Mouse (Mus musculus): ENCODE data around the gene Amph. TPM values are rescaled to one million over a fixed set of nuclear protein-coding genes. Genes with fewer than 3 reads are reported as not detected.
"Not testable (repeated sequence)": the region's sequence is repeated elsewhere in the genome, so short reads cannot be mapped to it uniquely, and the experiment has no call there.

The Amph gene
- 113 and 118 TPM in 2 replicates for total RNA-seq (2014; rRNA removed)
- polyA plus RNA-seq (2015; fragmentation: Nextera tagmentation; extraction: Ambion mirVana), result 55.8 and 67.8 TPM in 2 replicates

- no peaks in the 10 kb centered on the region for H3K36me3 ChIP-seq (ENCODE audit: insufficient read depth)
- H3K27ac ChIP-seq (ENCODE audit: low read depth, low read length), result peak within 1 kb of the TSS; percentile 82
- H3K4me1 ChIP-seq (ENCODE audit: insufficient read depth), result 0 out of 2 replicates have a peak, but pooled peaks cover 13% of the 10 kb centered on the region
- peak; percentile 73 for TF ChIP-seq CTCF (IDR thresholded peaks at IDR 0.05; ENCODE audit: low read depth)
- H3K4me2 ChIP-seq (ENCODE audit: low read depth), result peak within 1 kb of the TSS; percentile 65
- DNase-seq, result peak; percentile 86
- 2% methylated on average over 68 of the region's 70 CpGs for WGBS
- no peaks in the 10 kb centered on the region for H3K27me3 ChIP-seq (ENCODE audit: insufficient read depth, low read length)
- peak within 1 kb of the TSS; percentile 90 for H3K9ac ChIP-seq
- peak within 1 kb of the TSS; percentile 87 for H3K4me3 ChIP-seq (ENCODE audit: low read depth, low read length)
- ATAC-seq, result peak; percentile 98
- no peaks in the 10 kb centered on the region for H3K9me3 ChIP-seq (ENCODE audit: low read length)
Observed at GRCm38 (mm10) chr13:18948171-18949028, at the start of gene Amph. TSS of gene Amph (plus strand) at chr13:18948205.

DNA sequence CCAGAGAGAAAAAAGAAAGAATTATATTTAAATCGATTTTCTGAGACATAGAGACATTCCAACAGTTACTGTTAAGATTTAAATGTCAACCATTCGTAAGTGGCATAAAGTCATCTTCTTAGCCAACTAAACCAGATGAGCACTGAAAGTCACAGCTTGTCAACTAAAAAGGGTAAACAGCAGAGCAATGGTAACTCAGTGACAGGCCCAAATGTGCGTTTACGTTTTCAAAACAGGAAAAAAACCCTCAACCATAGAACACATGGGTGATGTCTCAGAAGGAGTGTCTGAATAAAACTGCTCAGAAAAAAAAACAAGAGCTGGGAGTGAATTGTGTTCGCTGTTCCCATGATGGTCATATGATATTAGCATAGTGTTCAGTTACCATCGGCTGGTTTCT, 44.4 kb upstream of the Amph start:
- no peaks in the 10 kb centered on the region for H3K36me3 ChIP-seq (ENCODE audit: insufficient read depth)
- WGBS, result 72% methylated on average over 6 of the region's 6 CpGs
- peak; percentile 80 for ATAC-seq
- no peak overlapping the region for H3K9ac ChIP-seq
- DNase-seq, result peak; percentile 35
- no peaks in the 10 kb centered on the region for H3K4me1 ChIP-seq (ENCODE audit: insufficient read depth)
- H3K27me3 ChIP-seq (ENCODE audit: insufficient read depth, low read length), result no peaks in the 10 kb centered on the region
- TF ChIP-seq CTCF (IDR thresholded peaks at IDR 0.05; ENCODE audit: low read depth), result no peak
- no peak overlapping the region for H3K4me2 ChIP-seq (ENCODE audit: low read depth)
- H3K27ac ChIP-seq (ENCODE audit: low read depth, low read length), result no peak overlapping the region
- no peak overlapping the region for H3K4me3 ChIP-seq (ENCODE audit: low read depth, low read length)
- H3K9me3 ChIP-seq (ENCODE audit: low read length), result no peaks in the 10 kb centered on the region

DNA sequence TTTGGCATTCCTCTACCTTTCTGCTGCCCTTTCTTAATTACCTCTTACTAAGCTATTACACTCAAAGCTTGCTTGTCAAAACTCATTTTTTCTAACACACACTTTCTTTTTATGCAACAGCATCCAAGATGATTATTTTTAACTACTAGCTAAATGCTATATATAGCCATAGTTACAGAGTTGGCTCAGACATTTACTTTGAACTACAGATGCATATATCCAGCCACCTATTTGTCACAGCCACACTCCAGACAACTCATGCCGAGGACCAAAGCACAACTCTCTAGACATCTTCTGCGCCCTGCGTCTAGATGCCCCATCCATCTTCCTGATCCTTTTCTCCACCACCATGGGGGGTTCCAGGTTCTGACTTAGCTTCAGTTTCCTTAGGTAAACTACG, 33.2 kb upstream of the Amph start:
- no peak overlapping the region for H3K4me3 ChIP-seq (ENCODE audit: low read depth, low read length)
- no peaks in the 10 kb centered on the region for H3K9me3 ChIP-seq (ENCODE audit: low read length)
- H3K36me3 ChIP-seq (ENCODE audit: insufficient read depth), result no peaks in the 10 kb centered on the region
- no peaks in the 10 kb centered on the region for H3K27me3 ChIP-seq (ENCODE audit: insufficient read depth, low read length)
- DNase-seq, result no peak
- no peaks in the 10 kb centered on the region; the same call in 1 of the 2 replicates for H3K4me1 ChIP-seq (ENCODE audit: insufficient read depth)
- no peak overlapping the region for H3K9ac ChIP-seq
- H3K27ac ChIP-seq (ENCODE audit: low read depth, low read length), result no peak overlapping the region
- TF ChIP-seq CTCF (IDR thresholded peaks at IDR 0.05; ENCODE audit: low read depth), result no peak
- ATAC-seq, result peak; percentile 71
- no peak overlapping the region for H3K4me2 ChIP-seq (ENCODE audit: low read depth)
- WGBS, result 83% methylated on average over 4 of the region's 4 CpGs

DNA sequence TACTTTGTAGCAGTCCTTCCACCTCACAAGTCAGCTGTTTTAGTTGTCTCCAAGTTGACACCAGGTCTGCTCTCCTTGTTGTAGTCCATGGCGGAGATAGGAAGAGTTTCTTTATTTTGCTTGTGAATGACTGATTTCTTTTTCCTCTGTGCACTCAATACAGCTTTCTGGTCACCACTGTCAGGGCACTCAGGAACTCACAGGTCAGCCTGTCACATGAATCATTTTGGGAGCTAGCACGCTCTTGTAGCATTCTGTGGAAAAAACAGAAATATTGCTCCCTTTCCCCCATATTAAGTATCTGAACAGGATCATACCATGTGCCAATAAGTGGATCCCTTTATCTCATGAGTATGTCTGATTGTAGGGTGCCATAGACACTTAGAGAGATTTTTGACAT, 14.8 kb upstream of the Amph start:
- H3K27ac ChIP-seq (ENCODE audit: low read depth, low read length); H3K27me3 ChIP-seq (ENCODE audit: insufficient read depth, low read length); ATAC-seq; H3K9ac ChIP-seq; H3K4me1 ChIP-seq (ENCODE audit: insufficient read depth); H3K4me3 ChIP-seq (ENCODE audit: low read depth, low read length); DNase-seq; H3K4me2 ChIP-seq (ENCODE audit: low read depth); H3K9me3 ChIP-seq (ENCODE audit: low read length); H3K36me3 ChIP-seq (ENCODE audit: insufficient read depth): not testable (repeated sequence)
- 80% methylated on average over 1 of the region's 2 CpGs for WGBS

DNA sequence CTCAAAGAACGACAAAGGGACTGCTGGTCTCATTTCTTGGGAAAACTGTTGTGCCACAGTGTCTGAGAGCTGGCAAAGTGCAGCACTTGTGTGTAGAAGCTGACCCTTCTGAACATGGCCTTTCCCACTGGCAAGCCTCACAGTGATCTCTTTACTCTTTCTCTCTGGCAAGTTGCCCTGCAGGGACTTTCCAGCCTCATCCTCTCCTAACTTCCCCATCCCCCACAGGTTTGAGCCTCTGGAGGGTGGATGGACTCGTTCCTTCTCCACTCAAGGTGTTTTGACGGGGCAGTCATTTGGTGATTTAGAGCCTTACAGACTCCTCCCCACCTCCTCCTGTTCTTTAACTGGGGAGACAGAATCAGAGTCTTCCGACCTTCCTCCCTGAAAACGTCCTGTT, 319 bp upstream of the Amph start:
- no peak for TF ChIP-seq CTCF (IDR thresholded peaks at IDR 0.05; ENCODE audit: low read depth)
- peak overlapping the region; percentile 82 for H3K27ac ChIP-seq (ENCODE audit: low read depth, low read length)
- WGBS, result 18% methylated on average over 5 of the region's 5 CpGs
- H3K36me3 ChIP-seq (ENCODE audit: insufficient read depth), result no peaks in the 10 kb centered on the region
- ATAC-seq (no peak; the same call in 1 of the 2 replicates), DNase-seq (no peak)
- peak overlapping the region; percentile 65 for H3K4me2 ChIP-seq (ENCODE audit: low read depth)
- peak overlapping the region; percentile 87 for H3K4me3 ChIP-seq (ENCODE audit: low read depth, low read length)
- no peaks in the 10 kb centered on the region for H3K27me3 ChIP-seq (ENCODE audit: insufficient read depth, low read length)
- no peaks in the 10 kb centered on the region for H3K9me3 ChIP-seq (ENCODE audit: low read length)
- H3K9ac ChIP-seq, result peak overlapping the region; percentile 90
- H3K4me1 ChIP-seq (ENCODE audit: insufficient read depth), result 0 out of 2 replicates have a peak, but pooled peaks cover 13% of the 10 kb centered on the region

DNA sequence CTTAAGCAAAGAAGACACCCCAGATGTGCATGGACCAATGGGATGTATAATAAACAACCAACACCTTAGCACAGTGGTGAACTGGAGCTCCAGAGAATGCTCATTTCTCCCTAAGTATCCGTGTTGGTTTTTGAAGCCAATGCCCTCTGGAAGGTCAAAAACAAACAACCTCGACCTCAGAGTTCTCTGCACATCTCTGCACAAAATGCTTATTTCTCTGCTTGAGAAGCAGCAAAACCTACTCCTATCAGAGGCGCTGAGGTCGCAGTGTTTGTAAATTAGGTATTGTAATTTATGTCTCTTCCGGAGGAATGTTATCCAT, 985 bp downstream of the Amph start:
- ATAC-seq (no peak; the same call in 1 of the 2 replicates), DNase-seq (no peak)
- H3K9me3 ChIP-seq (ENCODE audit: low read length), result no peaks in the 10 kb centered on the region
- H3K4me2 ChIP-seq (ENCODE audit: low read depth), result peak overlapping the region; percentile 65
- 11% methylated on average over 5 of the region's 5 CpGs for WGBS
- H3K9ac ChIP-seq, result peak overlapping the region; percentile 90
- H3K36me3 ChIP-seq (ENCODE audit: insufficient read depth), result no peaks in the 10 kb centered on the region
- TF ChIP-seq CTCF (IDR thresholded peaks at IDR 0.05; ENCODE audit: low read depth), result no peak
- H3K4me3 ChIP-seq (ENCODE audit: low read depth, low read length), result peak overlapping the region; percentile 87
- H3K27me3 ChIP-seq (ENCODE audit: insufficient read depth, low read length), result no peaks in the 10 kb centered on the region
- H3K4me1 ChIP-seq (ENCODE audit: insufficient read depth), result 0 out of 2 replicates have a peak, but pooled peaks cover 13% of the 10 kb centered on the region
- peak overlapping the region; percentile 82 for H3K27ac ChIP-seq (ENCODE audit: low read depth, low read length)

DNA sequence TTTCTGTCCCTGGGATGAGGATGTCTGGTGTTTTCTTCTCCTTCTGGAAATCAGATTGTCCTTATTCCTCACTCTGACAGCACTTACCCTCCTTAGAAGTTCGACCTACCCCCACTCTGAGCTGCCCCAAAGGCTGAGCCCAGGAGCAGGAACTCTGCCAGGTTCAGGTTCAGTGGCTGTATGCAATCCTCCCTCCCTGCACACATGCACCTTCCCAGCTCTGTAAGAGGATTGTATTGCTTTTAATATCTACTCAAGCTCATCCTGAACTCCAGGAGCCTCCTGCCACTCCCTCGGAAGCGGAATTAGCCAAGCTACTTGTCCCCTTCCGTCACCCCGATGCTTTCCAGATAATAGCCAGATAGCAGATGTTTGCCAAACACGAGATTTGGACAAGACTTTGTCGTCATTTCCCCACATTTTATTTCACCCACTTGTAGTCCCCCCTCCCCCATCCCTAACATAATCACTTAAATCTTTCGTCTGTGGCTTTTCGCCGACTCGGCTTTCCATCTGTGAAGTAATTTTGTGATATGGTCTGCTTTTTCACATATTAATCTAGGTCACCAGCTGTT, 1.7 kb downstream of the Amph start:
- WGBS, result 54% methylated on average over 11 of the region's 11 CpGs
- 0 out of 2 replicates have a peak, but pooled peaks cover 13% of the 10 kb centered on the region for H3K4me1 ChIP-seq (ENCODE audit: insufficient read depth)
- no peak for DNase-seq
- H3K27ac ChIP-seq (ENCODE audit: low read depth, low read length), result no peak overlapping the region
- no peak for TF ChIP-seq CTCF (IDR thresholded peaks at IDR 0.05; ENCODE audit: low read depth)
- H3K4me3 ChIP-seq (ENCODE audit: low read depth, low read length), result peak overlapping the region; percentile 87
- H3K4me2 ChIP-seq (ENCODE audit: low read depth), result peak overlapping the region; percentile 65
- H3K27me3 ChIP-seq (ENCODE audit: insufficient read depth, low read length), result no peaks in the 10 kb centered on the region
- no peaks in the 10 kb centered on the region for H3K9me3 ChIP-seq (ENCODE audit: low read length)
- no peaks in the 10 kb centered on the region for H3K36me3 ChIP-seq (ENCODE audit: insufficient read depth)
- no peak for ATAC-seq
- H3K9ac ChIP-seq, result no peak overlapping the region

All from forebrain, postnatal 0 days (tissue).